Mouse (Mus musculus): ENCODE results near the gene Fbxl16. TPM values are rescaled to one million over a fixed set of nuclear protein-coding genes. Genes with fewer than 3 reads are reported as not detected.

Fbxl16 gene
- total RNA-seq, 2 experiments from 2014 or later = 414 to 418 TPM

GRCm38 (mm10) chr17:25839455-25840235, 30.8 kb downstream of the Fbxl16 start:
- DNase-seq (ENCODE audit: low spot score in 2 of 2) = no peak

- DNase-seq (ENCODE audit: low spot score in 2 of 2) = no peak
Observed at GRCm38 (mm10) chr17:25840519-25840918, 31.6 kb downstream of the Fbxl16 start.

GRCm38 (mm10) chr17:25841117-25841880, 32.4 kb downstream of the Fbxl16 start, which contains the start of gene Gm20683:
Gm20683 (minus strand) TSS chr17:25841763.
- DNase-seq (ENCODE audit: low spot score in 2 of 2) = no peak

- DNase-seq (ENCODE audit: low spot score in 2 of 2) = no peak
Observed at GRCm38 (mm10) chr17:25842509-25842908, 33.6 kb downstream of the Fbxl16 start.

- DNase-seq (ENCODE audit: low spot score in 2 of 2) = no peak
Observed at GRCm38 (mm10) chr17:25843122-25843521, 34.2 kb downstream of the Fbxl16 start.

- DNase-seq (ENCODE audit: low spot score in 2 of 2) = no peak
Observed at GRCm38 (mm10) chr17:25843636-25844395, 34.9 kb downstream of the Fbxl16 start.

- DNase-seq (ENCODE audit: low spot score in 2 of 2) = peak; percentile 89 to 95
Observed at GRCm38 (mm10) chr17:25844396-25844901, 35.6 kb downstream of the Fbxl16 start, which contains the start of gene Rhot2. Rhot2 (minus strand) TSS chr17:25844851.

GRCm38 (mm10) chr17:25860229-25860628, 51.3 kb downstream of the Fbxl16 start:
- DNase-seq (ENCODE audit: low spot score in 2 of 2) = no peak

- peak; percentile 88 to 94 for DNase-seq (ENCODE audit: low spot score in 2 of 2)
Observed at GRCm38 (mm10) chr17:25860832-25861703, 52.2 kb downstream of the Fbxl16 start, which contains the start of gene Wdr90. Wdr90 (minus strand) TSS chr17:25861501.

GRCm38 (mm10) chr17:25861704-25862612, 53.1 kb downstream of the Fbxl16 start:
- no peak for DNase-seq (ENCODE audit: low spot score in 2 of 2)

GRCm38 (mm10) chr17:25863681-25864080, 54.8 kb downstream of the Fbxl16 start:
- DNase-seq (ENCODE audit: low spot score in 2 of 2) = no peak

- no peak for DNase-seq (ENCODE audit: low spot score in 2 of 2)
Observed at GRCm38 (mm10) chr17:25864311-25864710, 55.4 kb downstream of the Fbxl16 start.

- DNase-seq (ENCODE audit: low spot score in 2 of 2) = no peak
Observed at GRCm38 (mm10) chr17:25865288-25865687, 56.4 kb downstream of the Fbxl16 start.

GRCm38 (mm10) chr17:25866172-25866571, 57.3 kb downstream of the Fbxl16 start:
- DNase-seq (ENCODE audit: low spot score in 2 of 2) = no peak

GRCm38 (mm10) chr17:25867509-25867835, 58.6 kb downstream of the Fbxl16 start:
- no peak for DNase-seq (ENCODE audit: low spot score in 2 of 2)

- DNase-seq (ENCODE audit: low spot score in 2 of 2) = peak in 1 of 2 experiments; percentile 28
Observed at GRCm38 (mm10) chr17:25867836-25868600, 59.1 kb downstream of the Fbxl16 start.

- peak; percentile 78 to 87 for DNase-seq (ENCODE audit: low spot score in 2 of 2)
Observed at GRCm38 (mm10) chr17:25868601-25869191, 59.8 kb downstream of the Fbxl16 start, which contains the start of gene Mcrip2. Mcrip2 (minus strand) TSS chr17:25868764.

GRCm38 (mm10) chr17:25869498-25869897, 60.6 kb downstream of the Fbxl16 start:
- DNase-seq (ENCODE audit: low spot score in 2 of 2) = no peak
